Mouse (Mus musculus) heart, embryonic 10.5 days (tissue): ENCODE measurements around the gene Utrn. TPM values are rescaled to one million over a fixed set of nuclear protein-coding genes. Genes with fewer than 3 reads are reported as not detected.

Experiments
- DNase-seq: peaks from one replicate; pipeline ENCODE4 v3.0.0-alpha.2; 2017; ENCODE audit warnings: low spot score
- H3K27ac ChIP-seq: fragments of 300-500 bp; sonication (generic); 2 replicates; pipeline ENCODE4 v1.5.1; 2016; ENCODE audit warnings: mild to moderate bottlenecking
- H3K27me3 ChIP-seq: fragments of 300-500 bp; sonication (generic); 2 replicates; pipeline ENCODE4 v1.6.1; 2016; ENCODE audit warnings: mild to moderate bottlenecking; ENCODE audit not compliant: poor library complexity, insufficient read depth, severe bottlenecking
- H3K36me3 ChIP-seq: fragments of 300-500 bp; sonication (generic); 2 replicates; pipeline ENCODE4 v1.6.1; 2016; ENCODE audit warnings: mild to moderate bottlenecking, moderate library complexity
- H3K4me1 ChIP-seq: fragments of 300-500 bp; sonication (generic); 2 replicates; pipeline ENCODE4 v1.6.1; 2016; ENCODE audit warnings: mild to moderate bottlenecking
- H3K4me3 ChIP-seq: fragments of 300-500 bp; sonication (generic); 2 replicates; pipeline ENCODE4 v1.5.1; 2016; ENCODE audit warnings: mild to moderate bottlenecking, moderate library complexity
- H3K9me3 ChIP-seq: fragments of 300-500 bp; sonication (generic); 2 replicates; pipeline ENCODE4 v1.6.1; 2016; ENCODE audit warnings: mild to moderate bottlenecking, moderate library complexity
- WGBS: fragments of 180-500 bp; shearing (Covaris S2); methylation state at CpG from one replicate; pipeline ENCODE4 v1.1.7; 2016; 5-methylcytosine and 5-hydroxymethylcytosine counted together
- polyA plus RNA-seq: library from polyadenylated mRNA; unstranded; fragments of >200 nt; fragmentation: Nextera tagmentation; extraction: Ambion mirVana; gene quantifications from 2 replicates; pipeline ENCODE4 v1.2.1, GENCODE M21; 2016

The Utrn gene
- polyA plus RNA-seq = 65.2 and 68.5 TPM in 2 replicates

- Histone ChIP-seq H3K27ac (peak within 1 kb of the TSS; percentile 99), H3K36me3 (no peaks in the 10 kb centered on the region), H3K4me1 (peaks cover 13% of the 10 kb centered on the region), H3K4me3 (peak within 1 kb of the TSS; percentile 84), H3K9me3 (no peaks in the 10 kb centered on the region), H3K27me3 (no peaks in the 10 kb centered on the region)
- peak; percentile 93 for DNase-seq
- WGBS = under 1% methylated on average over 76 of the region's 77 CpGs
Measured at GRCm38 (mm10) chr10:12869029-12869671, at the start of gene Utrn. TSS of gene Utrn (minus strand) at chr10:12869365.

GRCm38 (mm10) chr10:12917626-12918025 is 48.5 kb upstream of the Utrn start:
- H3K27ac ChIP-seq = no peak overlapping the region
- no peaks in the 10 kb centered on the region for H3K36me3 ChIP-seq
- H3K4me3 ChIP-seq = no peak overlapping the region
- no peaks in the 10 kb centered on the region for H3K9me3 ChIP-seq
- H3K27me3 ChIP-seq = no peaks in the 10 kb centered on the region
- H3K4me1 ChIP-seq = peaks cover 8% of the 10 kb centered on the region; the same call in 1 of the 2 replicates
- 76% methylated on average over 1 of the region's 1 CpGs for WGBS
- no peak for DNase-seq

GRCm38 (mm10) chr10:12916376-12916775 is 47.2 kb upstream of the Utrn start:
- Histone ChIP-seq H3K27ac (no peak overlapping the region), H3K9me3 (no peaks in the 10 kb centered on the region), H3K4me3 (no peak overlapping the region), H3K36me3 (no peaks in the 10 kb centered on the region), H3K4me1 (peaks cover 17% of the 10 kb centered on the region; the same call in 1 of the 2 replicates), H3K27me3 (no peaks in the 10 kb centered on the region)
- WGBS = 92% methylated on average over 6 of the region's 6 CpGs
- no peak for DNase-seq

- Histone ChIP-seq H3K4me3 (no peak overlapping the region), H3K4me1 (peaks cover 17% of the 10 kb centered on the region; the same call in 1 of the 2 replicates), H3K27ac (peak overlapping the region; percentile 59), H3K36me3 (no peaks in the 10 kb centered on the region), H3K27me3 (no peaks in the 10 kb centered on the region), H3K9me3 (no peaks in the 10 kb centered on the region)
- no peak for DNase-seq
- WGBS = 35% methylated on average over 7 of the region's 7 CpGs
Measured at GRCm38 (mm10) chr10:12915826-12916225, 46.7 kb upstream of the Utrn start.

- Histone ChIP-seq H3K27ac (no peak overlapping the region), H3K27me3 (no peaks in the 10 kb centered on the region), H3K4me1 (peaks cover 17% of the 10 kb centered on the region; the same call in 1 of the 2 replicates), H3K4me3 (no peak overlapping the region), H3K36me3 (no peaks in the 10 kb centered on the region), H3K9me3 (no peaks in the 10 kb centered on the region)
- DNase-seq = no peak
- 94% methylated on average over 1 of the region's 1 CpGs for WGBS
Measured at GRCm38 (mm10) chr10:12914203-12914602, 45.0 kb upstream of the Utrn start.

- Histone ChIP-seq H3K4me3 (peak overlapping the region; percentile 36), H3K4me1 (peaks cover 17% of the 10 kb centered on the region; the same call in 1 of the 2 replicates), H3K9me3 (no peaks in the 10 kb centered on the region), H3K27me3 (no peaks in the 10 kb centered on the region), H3K36me3 (no peaks in the 10 kb centered on the region), H3K27ac (peak overlapping the region; percentile 82)
- peak; percentile 77 for DNase-seq
- WGBS = 29% methylated on average over 11 of the region's 11 CpGs
Measured at GRCm38 (mm10) chr10:12911981-12912530, 42.9 kb upstream of the Utrn start.

- H3K9me3 ChIP-seq = no peaks in the 10 kb centered on the region
- H3K4me1 ChIP-seq = peaks cover 17% of the 10 kb centered on the region; the same call in 1 of the 2 replicates
- peak overlapping the region; percentile 36; the same call in 1 of the 2 replicates for H3K4me3 ChIP-seq
- no peaks in the 10 kb centered on the region for H3K27me3 ChIP-seq
- WGBS = 83% methylated on average over 13 of the region's 13 CpGs
- H3K27ac ChIP-seq = peak overlapping the region; percentile 82; the same call in 1 of the 2 replicates
- DNase-seq = peak; percentile 56
- H3K36me3 ChIP-seq = no peaks in the 10 kb centered on the region
Measured at GRCm38 (mm10) chr10:12911451-12911850, 42.3 kb upstream of the Utrn start.

- H3K27ac ChIP-seq = no peak overlapping the region
- H3K4me3 ChIP-seq = no peak overlapping the region
- H3K36me3 ChIP-seq = no peaks in the 10 kb centered on the region
- no peaks in the 10 kb centered on the region for H3K9me3 ChIP-seq
- 85% methylated on average over 2 of the region's 2 CpGs for WGBS
- DNase-seq = peak; percentile 36
- peaks cover 9% of the 10 kb centered on the region; the same call in 1 of the 2 replicates for H3K4me1 ChIP-seq
- H3K27me3 ChIP-seq = no peaks in the 10 kb centered on the region
Measured at GRCm38 (mm10) chr10:12909891-12910290, 40.7 kb upstream of the Utrn start.

GRCm38 (mm10) chr10:12909179-12909578 is 40.0 kb upstream of the Utrn start:
- DNase-seq = no peak
- Histone ChIP-seq H3K36me3 (no peaks in the 10 kb centered on the region), H3K27ac (no peak overlapping the region), H3K27me3 (no peaks in the 10 kb centered on the region), H3K4me3 (no peak overlapping the region), H3K9me3 (no peaks in the 10 kb centered on the region), H3K4me1 (peaks cover 15% of the 10 kb centered on the region; the same call in 1 of the 2 replicates)
- WGBS = 51% methylated on average over 1 of the region's 1 CpGs

- H3K27ac ChIP-seq = no peak overlapping the region
- peak; percentile 69 for DNase-seq
- peaks cover 7% of the 10 kb centered on the region; the same call in 1 of the 2 replicates for H3K4me1 ChIP-seq
- 70% methylated on average over 5 of the region's 5 CpGs for WGBS
- H3K27me3 ChIP-seq = no peaks in the 10 kb centered on the region
- H3K9me3 ChIP-seq = no peaks in the 10 kb centered on the region
- no peaks in the 10 kb centered on the region for H3K36me3 ChIP-seq
- no peak overlapping the region for H3K4me3 ChIP-seq
Measured at GRCm38 (mm10) chr10:12904140-12904528, 35.0 kb upstream of the Utrn start.

GRCm38 (mm10) chr10:12903440-12904139 is 34.4 kb upstream of the Utrn start:
- Histone ChIP-seq H3K27ac (no peak overlapping the region), H3K4me1 (peaks cover 7% of the 10 kb centered on the region; the same call in 1 of the 2 replicates), H3K9me3 (no peaks in the 10 kb centered on the region), H3K27me3 (no peaks in the 10 kb centered on the region), H3K4me3 (no peak overlapping the region), H3K36me3 (no peaks in the 10 kb centered on the region)
- DNase-seq = peak; percentile 38
- 83% methylated on average over 5 of the region's 5 CpGs for WGBS

GRCm38 (mm10) chr10:12899901-12900300 is 30.7 kb upstream of the Utrn start:
- Histone ChIP-seq H3K36me3 (no peaks in the 10 kb centered on the region), H3K27ac (no peak overlapping the region), H3K9me3 (no peaks in the 10 kb centered on the region), H3K4me1 (peaks cover 7% of the 10 kb centered on the region; the same call in 1 of the 2 replicates), H3K27me3 (no peaks in the 10 kb centered on the region), H3K4me3 (no peak overlapping the region)
- 88% methylated on average over 5 of the region's 5 CpGs for whole genome bisulfite sequencing
- DNase-seq = no peak

GRCm38 (mm10) chr10:12893339-12893738 is 24.2 kb upstream of the Utrn start:
- H3K27me3 ChIP-seq = no peaks in the 10 kb centered on the region
- WGBS = 94% methylated on average over 3 of the region's 3 CpGs

More at GRCm38 (mm10) chr10:12893339-12893738, 24.2 kb upstream of the Utrn start:
- Histone ChIP-seq H3K27ac (no peak overlapping the region), H3K9me3 (no peaks in the 10 kb centered on the region), H3K4me3 (no peak overlapping the region), H3K4me1 (no peaks in the 10 kb centered on the region), H3K36me3 (no peaks in the 10 kb centered on the region)
- DNase-seq = no peak
